Mouse (Mus musculus) brain, embryonic 18.5 days (tissue): ENCODE results near the gene Ankrd13d.

Source experiments
- DNase-seq: peaks from one replicate; pipeline ENCODE4 v3.0.0-alpha.2; 2012; ENCODE audit warnings: low read depth, low spot score

Ankrd13d gene

GRCm38 (mm10) chr19:4227894-4228678 is 54.9 kb downstream of the Ankrd13d start:
- DNase-seq = no peak

GRCm38 (mm10) chr19:4227446-4227845 is 55.5 kb downstream of the Ankrd13d start:
- DNase-seq = no peak

- no peak for DNase-seq
These were observed 56.2 kb downstream of the Ankrd13d start for GRCm38 (mm10) chr19:4226779-4227178.

GRCm38 (mm10) chr19:4222165-4222564 is 60.8 kb downstream of the Ankrd13d start:
- no peak for DNase-seq

- DNase-seq = no peak
These were observed 61.8 kb downstream of the Ankrd13d start for GRCm38 (mm10) chr19:4220957-4221743.

- no peak for DNase-seq
These were observed 62.5 kb downstream of the Ankrd13d start for GRCm38 (mm10) chr19:4220416-4220815.
